Mouse (Mus musculus): Measurements from ENCODE around the gene Tiam2. TPM values are rescaled to one million over a fixed set of nuclear protein-coding genes. Genes with fewer than 3 reads are reported as not detected.

Tiam2 gene
- polyA plus RNA-seq, 1 experiment from 2014 or later: 4.4 TPM

DNA sequence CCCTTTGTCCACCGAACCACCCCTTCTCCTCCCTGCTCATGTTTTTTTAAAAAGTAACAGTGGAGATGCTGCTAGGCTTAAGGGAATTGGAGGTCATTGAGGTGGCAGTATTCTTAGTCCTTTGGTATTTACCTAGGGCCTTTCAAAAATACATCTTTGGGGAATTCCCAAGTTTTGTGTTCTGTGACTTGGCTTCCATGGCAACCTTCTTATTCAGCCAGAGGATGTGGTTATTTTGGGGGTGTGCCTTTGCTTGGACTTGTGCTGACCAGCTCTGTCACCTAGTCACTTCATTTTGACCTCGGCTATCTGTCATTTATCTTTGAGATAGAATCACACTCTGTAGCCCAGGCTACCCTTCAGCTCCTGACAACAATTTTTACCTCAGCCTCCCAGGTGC lies 68.6 kb downstream of the Tiam2 start:
- H3K27me3 ChIP-seq (replicated peaks): no peaks in the 10 kb centered on the region

DNA sequence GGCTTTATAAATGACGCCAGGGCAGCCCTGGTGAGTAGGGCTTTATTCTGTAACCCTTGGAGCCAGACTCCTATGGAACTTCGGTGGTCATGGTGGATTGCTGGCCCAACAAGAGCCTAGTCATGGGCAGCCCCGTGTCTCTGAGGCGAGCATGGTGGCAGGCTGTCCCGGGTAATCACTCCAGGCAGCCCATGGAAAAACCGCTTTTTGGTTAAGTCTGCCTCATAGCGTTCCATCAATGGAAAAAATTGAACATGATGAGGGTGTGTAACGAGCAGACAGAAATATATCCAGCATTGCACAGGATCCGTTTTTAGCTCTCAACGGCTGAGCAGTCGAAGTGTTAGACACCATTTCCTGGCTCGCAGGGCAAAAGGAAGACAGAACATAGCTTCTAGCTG lies 70.5 kb downstream of the Tiam2 start:
- Histone ChIP-seq H3K27ac (ENCODE audit: poor library complexity, severe bottlenecking) (no peak overlapping the region), H3K36me3 (no peaks in the 10 kb centered on the region), H3K4me3 (0 out of 2 replicates have a peak overlapping the region, but pooled peaks have one; percentile 9), H3K4me2 (no peak overlapping the region), H3K27me3 (replicated peaks) (no peaks in the 10 kb centered on the region), H3K4me1 (replicated peaks) (peaks cover 21% of the 10 kb centered on the region), H3K9ac (no peak overlapping the region), H3K9me3 (replicated peaks) (no peaks in the 10 kb centered on the region)
- 62% methylated on average over 12 of the region's 12 CpGs for WGBS
- no peak for ATAC-seq (ENCODE audit: insufficient number of reproducible peaks, low FRiP score)

More for the DNA sequence above, 68.6 kb downstream of the Tiam2 start:
- 66% methylated on average over 2 of the region's 2 CpGs for whole genome bisulfite sequencing
- H3K9me3 ChIP-seq (replicated peaks): no peaks in the 10 kb centered on the region
- no peak overlapping the region for H3K4me2 ChIP-seq
- no peaks in the 10 kb centered on the region for H3K36me3 ChIP-seq
- H3K4me3 ChIP-seq: no peak overlapping the region
- no peak for ATAC-seq (ENCODE audit: insufficient number of reproducible peaks, low FRiP score)
- no peak overlapping the region for H3K9ac ChIP-seq
- H3K4me1 ChIP-seq (replicated peaks): peaks cover 21% of the 10 kb centered on the region
- no peak overlapping the region for H3K27ac ChIP-seq (ENCODE audit: poor library complexity, severe bottlenecking)

DNA sequence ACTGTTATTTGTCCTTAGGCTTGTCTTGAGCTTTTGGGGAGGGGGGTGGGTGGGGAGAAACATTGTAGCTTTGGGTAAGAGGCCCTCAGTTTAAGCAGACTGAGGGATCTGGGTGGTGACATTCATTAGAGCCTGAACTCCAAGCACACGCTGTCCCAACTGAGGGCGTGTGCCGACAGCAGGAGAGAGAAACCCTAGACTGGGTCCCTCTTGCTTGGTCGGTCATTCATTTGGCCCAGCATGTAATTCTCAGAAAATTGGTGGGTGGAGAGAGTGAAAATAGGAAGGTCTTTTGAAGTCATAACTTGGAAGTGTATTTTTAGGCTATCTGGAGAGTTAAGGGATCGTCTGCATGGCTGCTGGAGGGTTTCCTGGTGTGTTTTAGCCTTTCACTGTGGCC lies 71.5 kb downstream of the Tiam2 start:
- H3K27ac ChIP-seq (ENCODE audit: poor library complexity, severe bottlenecking): no peak overlapping the region
- H3K4me1 ChIP-seq (replicated peaks): peaks cover 21% of the 10 kb centered on the region
- no peak for ATAC-seq (ENCODE audit: insufficient number of reproducible peaks, low FRiP score)
- no peaks in the 10 kb centered on the region for H3K9me3 ChIP-seq (replicated peaks)
- H3K4me3 ChIP-seq: 0 out of 2 replicates have a peak overlapping the region, but pooled peaks have one; percentile 9
- no peaks in the 10 kb centered on the region for H3K36me3 ChIP-seq
- WGBS: 25% methylated on average over 5 of the region's 5 CpGs
- no peak overlapping the region for H3K9ac ChIP-seq
- H3K4me2 ChIP-seq: peak overlapping the region; percentile 45
- no peaks in the 10 kb centered on the region for H3K27me3 ChIP-seq (replicated peaks)

DNA sequence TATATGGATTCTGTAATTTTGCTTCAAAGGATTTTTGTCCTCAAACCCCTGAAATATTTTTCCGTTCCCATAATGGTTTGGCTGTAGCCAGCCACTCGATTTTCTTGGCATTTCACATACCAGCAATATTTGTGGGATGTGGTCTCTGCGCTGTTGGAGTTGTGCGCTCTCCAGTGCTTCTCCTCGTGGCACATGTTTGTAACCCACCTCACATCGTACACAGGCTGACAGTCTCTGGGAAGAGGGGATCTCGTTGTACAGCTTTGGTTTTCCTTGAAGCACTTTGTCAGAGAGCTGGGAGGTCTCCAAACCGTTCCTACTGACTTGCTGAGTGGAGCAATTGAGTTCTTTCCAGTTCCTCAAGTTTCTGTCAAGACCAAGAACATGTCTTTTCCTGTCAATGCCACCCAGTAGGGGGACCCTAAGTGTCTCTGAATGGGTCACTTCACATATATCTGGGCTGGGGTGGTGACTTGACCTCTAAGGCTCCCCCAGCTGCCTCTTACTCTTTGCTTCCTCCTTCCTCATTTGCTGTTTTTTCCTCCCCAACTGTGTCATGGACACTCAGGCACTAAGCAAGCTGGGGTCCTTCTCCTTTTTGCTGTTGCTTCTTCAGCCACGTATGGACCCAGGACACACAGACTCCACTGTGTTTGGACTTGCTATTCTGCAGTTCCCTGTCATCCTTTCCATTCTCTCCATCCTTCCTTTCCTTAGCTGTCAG lies 79.1 kb downstream of the Tiam2 start:
- Histone ChIP-seq H3K9ac (no peak overlapping the region), H3K4me2 (no peak overlapping the region), H3K27me3 (replicated peaks) (no peaks in the 10 kb centered on the region), H3K4me1 (replicated peaks) (peaks cover 18% of the 10 kb centered on the region), H3K27ac (ENCODE audit: poor library complexity, severe bottlenecking) (no peak overlapping the region), H3K9me3 (replicated peaks) (no peaks in the 10 kb centered on the region), H3K4me3 (no peak overlapping the region), H3K36me3 (no peaks in the 10 kb centered on the region)
- no peak for ATAC-seq (ENCODE audit: insufficient number of reproducible peaks, low FRiP score)
- WGBS: 66% methylated on average over 9 of the region's 9 CpGs

DNA sequence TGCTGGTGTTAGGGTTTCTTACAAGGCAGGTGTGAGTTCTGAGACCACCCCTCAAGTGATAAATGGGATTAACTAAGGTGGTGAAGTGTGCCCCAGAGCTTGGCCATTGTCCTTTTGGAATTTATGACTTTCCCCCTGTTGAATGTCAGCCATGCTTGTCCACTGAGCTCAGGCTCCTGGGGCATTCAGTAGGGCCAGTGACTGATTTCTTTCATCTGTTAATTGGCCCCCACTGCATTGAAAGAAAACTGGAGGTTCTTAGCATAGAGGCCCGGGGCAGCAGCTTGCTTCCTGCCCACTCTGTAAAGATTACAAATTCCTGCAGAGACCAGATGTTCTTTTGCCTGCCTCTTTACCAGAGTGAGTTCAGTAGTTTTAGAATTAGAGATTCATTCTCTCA lies 80.7 kb downstream of the Tiam2 start:
- Histone ChIP-seq H3K4me3 (no peak overlapping the region), H3K9me3 (replicated peaks) (no peaks in the 10 kb centered on the region), H3K36me3 (no peaks in the 10 kb centered on the region), H3K27me3 (replicated peaks) (no peaks in the 10 kb centered on the region), H3K27ac (ENCODE audit: poor library complexity, severe bottlenecking) (no peak overlapping the region), H3K4me1 (replicated peaks) (peaks cover 18% of the 10 kb centered on the region), H3K9ac (no peak overlapping the region), H3K4me2 (no peak overlapping the region)
- ATAC-seq (ENCODE audit: insufficient number of reproducible peaks, low FRiP score): no peak
- 3% methylated on average over 1 of the region's 1 CpGs for WGBS

DNA sequence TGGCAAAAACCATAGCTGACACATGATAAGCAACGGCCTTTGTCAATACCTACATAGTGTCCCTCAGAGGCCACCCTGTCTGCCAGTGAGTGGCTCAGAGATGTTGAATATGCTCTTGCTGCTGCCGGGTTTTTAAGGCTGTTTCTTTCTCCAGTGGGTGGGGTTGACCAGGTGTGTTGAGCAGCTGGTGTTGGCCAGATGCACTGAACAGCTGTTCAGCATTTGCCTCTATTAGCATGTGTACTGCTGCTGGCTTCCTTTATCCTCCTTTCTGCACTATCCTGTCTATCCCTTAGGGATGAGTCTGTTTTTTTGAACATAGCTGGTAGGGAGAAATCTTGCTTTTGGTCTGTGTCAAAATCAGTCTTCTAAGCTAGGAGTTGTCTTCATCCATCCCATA lies 83.9 kb downstream of the Tiam2 start:
- H3K4me1 ChIP-seq (replicated peaks): peaks cover 18% of the 10 kb centered on the region
- H3K4me3 ChIP-seq: no peak overlapping the region
- no peak for ATAC-seq (ENCODE audit: insufficient number of reproducible peaks, low FRiP score)
- peaks cover 14% of the 10 kb centered on the region for H3K27me3 ChIP-seq (replicated peaks)
- H3K4me2 ChIP-seq: no peak overlapping the region
- 62% methylated on average over 2 of the region's 2 CpGs for WGBS
- H3K9ac ChIP-seq: no peak overlapping the region
- no peak overlapping the region for H3K27ac ChIP-seq (ENCODE audit: poor library complexity, severe bottlenecking)
- H3K9me3 ChIP-seq (replicated peaks): no peaks in the 10 kb centered on the region
- H3K36me3 ChIP-seq: no peaks in the 10 kb centered on the region

DNA sequence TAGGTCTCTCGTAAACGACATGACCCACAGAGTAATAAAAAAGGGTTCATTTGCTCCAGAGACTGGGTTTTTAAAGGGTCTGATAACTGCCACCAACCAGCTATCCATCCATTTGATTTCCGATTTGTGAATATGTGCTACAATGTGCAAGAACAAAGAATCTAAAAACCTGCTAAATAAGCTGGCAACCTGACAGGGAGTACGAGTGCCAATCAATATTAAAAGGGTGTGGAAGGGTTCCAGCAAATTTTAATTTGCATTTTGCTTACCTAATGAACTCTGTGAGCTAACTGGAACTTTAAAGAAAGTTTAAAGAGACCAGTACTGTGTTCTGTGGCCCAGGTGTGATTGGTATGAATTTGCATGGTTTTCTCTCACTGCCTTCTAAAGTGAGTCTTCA lies 86.4 kb downstream of the Tiam2 start:
- H3K4me1 ChIP-seq (replicated peaks): peaks cover 9% of the 10 kb centered on the region; the same call in 1 of the 2 replicates
- no peak overlapping the region for H3K9ac ChIP-seq
- no peak overlapping the region for H3K4me3 ChIP-seq
- H3K27me3 ChIP-seq (replicated peaks): peaks cover 14% of the 10 kb centered on the region
- H3K27ac ChIP-seq (ENCODE audit: poor library complexity, severe bottlenecking): no peak overlapping the region
- no peak overlapping the region for H3K4me2 ChIP-seq
- H3K9me3 ChIP-seq (replicated peaks): no peaks in the 10 kb centered on the region
- ATAC-seq (ENCODE audit: insufficient number of reproducible peaks, low FRiP score): no peak
- 88% methylated on average over 4 of the region's 4 CpGs for WGBS
- no peaks in the 10 kb centered on the region for H3K36me3 ChIP-seq

DNA sequence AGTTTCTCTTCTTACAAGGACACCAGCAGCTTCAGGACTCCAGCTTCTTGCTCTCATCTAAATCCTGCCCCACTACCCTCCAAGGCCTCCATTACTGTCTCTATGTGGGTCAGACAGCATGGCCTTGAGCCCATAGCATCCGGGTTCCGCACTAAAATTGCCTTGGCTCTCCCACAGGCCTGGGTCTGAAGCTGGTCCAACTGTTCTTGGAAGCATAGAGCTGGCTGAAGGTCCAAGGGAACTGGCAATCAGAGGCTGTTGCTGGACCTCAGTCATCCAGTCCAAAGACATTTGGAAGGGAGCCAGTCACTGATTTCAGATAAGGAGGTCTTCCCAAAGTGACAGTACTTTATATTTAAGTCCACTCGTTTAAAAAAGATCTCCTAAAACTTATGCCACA lies 89.2 kb downstream of the Tiam2 start:
- no peak overlapping the region for H3K9ac ChIP-seq
- WGBS: 78% methylated on average over 3 of the region's 3 CpGs
- H3K9me3 ChIP-seq (replicated peaks): no peaks in the 10 kb centered on the region
- no peaks in the 10 kb centered on the region for H3K36me3 ChIP-seq
- H3K27ac ChIP-seq (ENCODE audit: poor library complexity, severe bottlenecking): no peak overlapping the region
- no peak overlapping the region for H3K4me2 ChIP-seq
- H3K4me1 ChIP-seq (replicated peaks): peaks cover 8% of the 10 kb centered on the region
- H3K27me3 ChIP-seq (replicated peaks): peaks cover 14% of the 10 kb centered on the region
- H3K4me3 ChIP-seq: no peak overlapping the region
- no peak for ATAC-seq (ENCODE audit: insufficient number of reproducible peaks, low FRiP score)

DNA sequence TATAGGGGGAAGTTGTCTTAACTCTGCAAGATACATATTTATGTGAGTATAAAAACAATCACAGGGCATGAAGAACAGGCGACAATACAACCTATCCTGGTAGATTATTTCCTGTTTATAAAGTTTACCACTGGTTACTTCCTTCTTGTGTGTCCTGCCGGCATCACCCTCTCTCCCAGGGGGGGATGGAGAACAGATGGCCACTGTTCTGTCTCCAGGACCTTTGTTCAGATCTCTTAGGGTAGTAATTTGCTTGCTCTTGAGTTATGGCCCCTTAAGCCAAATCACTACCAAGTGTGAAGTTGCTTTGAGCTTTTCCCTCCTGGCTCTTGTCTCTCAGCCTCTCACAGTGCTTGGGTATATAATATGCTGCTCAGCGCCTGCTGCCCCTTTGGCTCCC lies 90.0 kb downstream of the Tiam2 start:
- Histone ChIP-seq H3K4me1 (replicated peaks) (peaks cover 8% of the 10 kb centered on the region), H3K9me3 (replicated peaks) (no peaks in the 10 kb centered on the region), H3K4me2 (no peak overlapping the region), H3K9ac (no peak overlapping the region), H3K27ac (ENCODE audit: poor library complexity, severe bottlenecking) (no peak overlapping the region), H3K4me3 (no peak overlapping the region), H3K36me3 (no peaks in the 10 kb centered on the region), H3K27me3 (replicated peaks) (peaks cover 14% of the 10 kb centered on the region)
- no peak for ATAC-seq (ENCODE audit: insufficient number of reproducible peaks, low FRiP score)
- 69% methylated on average over 3 of the region's 3 CpGs for WGBS

DNA sequence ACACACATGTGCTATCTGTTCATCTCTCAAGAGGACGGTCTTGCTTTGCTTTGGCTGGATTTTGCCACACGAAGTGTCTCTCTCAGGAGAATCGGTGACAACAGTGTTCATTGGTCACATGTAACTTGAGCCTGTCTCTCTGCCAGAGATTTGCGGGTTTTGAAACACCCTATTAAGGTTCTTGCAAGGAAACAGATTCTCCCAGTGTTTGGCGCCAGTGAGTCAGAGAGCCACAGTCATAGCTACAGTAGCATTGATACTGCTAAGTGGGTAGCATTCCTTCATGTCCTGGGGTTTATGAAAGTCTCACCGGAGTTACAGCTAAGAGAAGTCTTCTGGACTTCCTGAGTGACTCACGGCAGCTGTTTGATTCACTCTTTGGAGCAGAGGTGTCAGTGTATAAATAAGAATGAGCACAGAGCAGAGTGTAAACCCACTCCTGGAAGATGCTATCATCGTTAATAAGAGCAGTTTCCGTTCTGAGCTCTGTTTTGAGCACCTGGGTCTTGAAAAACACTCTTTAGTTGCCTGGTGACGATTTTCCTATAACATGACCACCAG lies 93.1 kb downstream of the Tiam2 start:
- Histone ChIP-seq H3K27me3 (replicated peaks) (peaks cover 8% of the 10 kb centered on the region), H3K9ac (no peak overlapping the region), H3K36me3 (no peaks in the 10 kb centered on the region), H3K4me2 (no peak overlapping the region), H3K4me1 (replicated peaks) (peaks cover 8% of the 10 kb centered on the region), H3K27ac (ENCODE audit: poor library complexity, severe bottlenecking) (no peak overlapping the region), H3K9me3 (replicated peaks) (no peaks in the 10 kb centered on the region), H3K4me3 (no peak overlapping the region)
- 50% methylated on average over 10 of the region's 10 CpGs for WGBS
- no peak for ATAC-seq (ENCODE audit: insufficient number of reproducible peaks, low FRiP score)

DNA sequence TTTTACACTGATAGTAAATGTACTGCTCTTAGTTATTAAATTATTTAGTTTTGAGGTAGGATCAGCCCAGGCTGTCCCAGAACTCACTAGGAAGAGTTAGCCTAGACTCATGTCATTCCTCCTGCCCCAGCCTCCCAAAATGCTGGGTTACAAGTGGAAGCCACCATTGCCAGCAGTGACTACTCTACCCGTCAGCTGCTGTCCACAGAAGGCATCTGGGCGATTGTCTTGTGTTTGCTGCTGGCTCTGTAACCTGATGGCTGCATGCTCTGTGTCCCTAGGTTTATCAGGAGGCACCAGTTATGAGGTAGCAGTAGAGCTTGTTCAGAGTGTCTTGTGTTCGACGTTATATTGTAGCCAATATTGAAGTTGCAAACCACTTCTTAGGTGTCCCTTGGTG lies 93.8 kb downstream of the Tiam2 start:
- Histone ChIP-seq H3K4me1 (replicated peaks) (peaks cover 8% of the 10 kb centered on the region), H3K27ac (ENCODE audit: poor library complexity, severe bottlenecking) (no peak overlapping the region), H3K4me3 (no peak overlapping the region), H3K36me3 (no peaks in the 10 kb centered on the region), H3K4me2 (no peak overlapping the region), H3K27me3 (replicated peaks) (0 out of 2 replicates have a peak, but pooled peaks cover under 1% of the 10 kb centered on the region), H3K9me3 (replicated peaks) (no peaks in the 10 kb centered on the region), H3K9ac (no peak overlapping the region)
- 86% methylated on average over 4 of the region's 4 CpGs for WGBS
- no peak for ATAC-seq (ENCODE audit: insufficient number of reproducible peaks, low FRiP score)

DNA sequence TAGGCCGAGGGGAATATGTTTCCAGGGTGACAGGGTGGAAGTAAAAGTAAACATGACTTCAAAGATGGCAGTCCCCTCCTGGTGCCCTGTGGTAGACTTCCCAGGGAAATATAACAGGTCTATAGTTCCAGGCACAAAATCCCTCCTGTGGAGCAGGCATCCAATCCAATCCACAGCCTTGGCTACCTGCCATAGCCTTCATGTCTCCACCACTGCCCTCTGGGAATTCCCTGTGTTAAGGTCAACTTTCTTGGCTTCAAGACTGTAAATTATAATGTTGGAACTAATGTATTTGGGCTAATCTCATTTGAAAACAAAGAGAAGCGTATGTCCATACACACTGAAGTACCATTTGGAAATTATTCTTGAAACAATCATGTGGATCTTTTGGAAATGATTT lies 97.0 kb downstream of the Tiam2 start:
- ATAC-seq (ENCODE audit: insufficient number of reproducible peaks, low FRiP score): no peak
- no peaks in the 10 kb centered on the region for H3K27me3 ChIP-seq (replicated peaks)
- H3K4me2 ChIP-seq: no peak overlapping the region
- no peak overlapping the region for H3K9ac ChIP-seq
- H3K27ac ChIP-seq (ENCODE audit: poor library complexity, severe bottlenecking): no peak overlapping the region
- 69% methylated on average over 2 of the region's 2 CpGs for WGBS
- H3K4me1 ChIP-seq (replicated peaks): peaks cover 8% of the 10 kb centered on the region
- no peaks in the 10 kb centered on the region for H3K9me3 ChIP-seq (replicated peaks)
- H3K36me3 ChIP-seq: no peaks in the 10 kb centered on the region
- no peak overlapping the region for H3K4me3 ChIP-seq
